ENCODE assay signal across 9 mouse cellular contexts in the genomic region with DNA sequence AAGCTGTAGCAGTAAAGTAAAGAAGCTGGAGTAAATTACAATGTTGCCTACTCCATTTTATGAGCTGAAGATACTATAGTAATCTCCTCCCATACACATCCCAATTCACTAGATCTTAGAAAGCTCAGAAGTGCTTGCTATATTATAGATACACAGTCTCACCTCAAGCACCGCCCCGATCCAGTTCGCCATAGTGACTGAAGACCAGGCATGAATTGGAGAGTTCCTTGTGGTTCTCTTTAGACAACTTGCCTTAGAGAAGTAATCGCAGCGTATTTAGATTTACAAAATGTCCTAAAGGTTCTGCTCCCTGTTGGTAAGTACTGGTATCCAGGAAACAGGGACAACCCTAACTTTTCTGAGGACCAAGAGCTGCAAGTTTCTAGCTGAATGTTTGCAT. TPM values are rescaled to one million over a fixed set of nuclear protein-coding genes. Genes with fewer than 3 reads are reported as not detected.
DNase-seq lines count a peak whose midpoint lies in the region; ATAC-seq lines count a peak whose summit lies in the region.
"Had no signal": no experiment of that assay in that cellular context is flagged by ENCODE, and none has a peak within 500 bp of the region (broad histone marks: within the 10 kb centered on the region; RNA-seq: fewer than 3 reads in every experiment).

No protein-coding gene starts in this region.

- H3K27ac ChIP-seq in neural tube, embryonic 11.5 days (ENCODE audit: low read depth, low read length), result no peak overlapping the region
- no peak overlapping the region for H3K27ac ChIP-seq in limb, embryonic 12.5 days
- no peak overlapping the region for H3K27ac ChIP-seq in stomach, embryonic 15.5 days

- WGBS in neural tube, embryonic 11.5 days, result 95% methylated on average over 5 of the region's 5 CpGs
- 93% methylated on average over 5 of the region's 5 CpGs for WGBS in limb, embryonic 12.5 days
- 90% methylated on average over 5 of the region's 5 CpGs for WGBS in stomach, embryonic 15.5 days

- peak; percentile 13 to 35 for DNase-seq in adrenal gland, adult (ENCODE audit: inconsistent age in 2 of 2, low spot score in 1 of 2)
- no peak for DNase-seq in adrenal gland, adult 2 months
- DNase-seq in neural tube, embryonic 11.5 days (ENCODE audit: low spot score), result no peak
- DNase-seq in neural tube, embryonic 10.5 days (ENCODE audit: extremely low spot score, low spot score), result no peak
- DNase-seq in adrenal gland, postnatal 10 days, result no peak
- DNase-seq in adrenal gland, postnatal 14 days, result no peak
- DNase-seq: kidney, adult 8-10 months had no signal

- H3K9ac ChIP-seq in neural tube, embryonic 11.5 days (ENCODE audit: low read length), result no peak overlapping the region
- no peak overlapping the region for H3K9ac ChIP-seq in limb, embryonic 12.5 days (replicated peaks)
- no peak overlapping the region for H3K9ac ChIP-seq in stomach, embryonic 15.5 days

- ATAC-seq in neural tube, embryonic 11.5 days (ENCODE audit: insufficient read depth, low FRiP score, low TSS enrichment), result no peak
- no peak for ATAC-seq in limb, embryonic 12.5 days (ENCODE audit: insufficient number of reproducible peaks, insufficient read depth, low FRiP score, low TSS enrichment, low read depth)
- no peak for ATAC-seq in stomach, embryonic 15.5 days (ENCODE audit: insufficient read depth, low FRiP score, low read depth)

- no peaks in the 10 kb centered on the region for H3K9me3 ChIP-seq in neural tube, embryonic 11.5 days (ENCODE audit: control insufficient read depth, low read length)
- no peaks in the 10 kb centered on the region for H3K9me3 ChIP-seq in limb, embryonic 12.5 days
- no peaks in the 10 kb centered on the region for H3K9me3 ChIP-seq in stomach, embryonic 15.5 days

- no peaks in the 10 kb centered on the region for H3K36me3 ChIP-seq in neural tube, embryonic 11.5 days (ENCODE audit: control insufficient read depth, insufficient read depth, low read length)
- H3K36me3 ChIP-seq in limb, embryonic 12.5 days, result peaks cover 10% of the 10 kb centered on the region
- H3K36me3 ChIP-seq in stomach, embryonic 15.5 days, result no peaks in the 10 kb centered on the region

- H3K27me3 ChIP-seq in neural tube, embryonic 11.5 days (ENCODE audit: control insufficient read depth, insufficient read depth, low read length), result no peaks in the 10 kb centered on the region
- H3K27me3 ChIP-seq in limb, embryonic 12.5 days, result no peaks in the 10 kb centered on the region
- H3K27me3 ChIP-seq in stomach, embryonic 15.5 days (replicated peaks), result no peaks in the 10 kb centered on the region

- H3K4me2 ChIP-seq in neural tube, embryonic 11.5 days (ENCODE audit: low read depth), result peak overlapping the region; percentile 63; the same call in 1 of the 2 replicates
- H3K4me2 ChIP-seq in limb, embryonic 12.5 days, result peak overlapping the region; percentile 79
- peak overlapping the region; percentile 68 for H3K4me2 ChIP-seq in stomach, embryonic 15.5 days

- peaks cover 11% of the 10 kb centered on the region for H3K4me1 ChIP-seq in neural tube, embryonic 11.5 days (ENCODE audit: control insufficient read depth, insufficient read depth, low read length)
- peaks cover 26% of the 10 kb centered on the region for H3K4me1 ChIP-seq in limb, embryonic 12.5 days (replicated peaks)
- H3K4me1 ChIP-seq in stomach, embryonic 15.5 days, result no peaks in the 10 kb centered on the region

- peak overlapping the region; percentile 73; the same call in 1 of the 2 replicates for H3K4me3 ChIP-seq in neural tube, embryonic 11.5 days (ENCODE audit: low read depth, low read length)
- peak overlapping the region; percentile 84; the same call in 1 of the 2 replicates for H3K4me3 ChIP-seq in limb, embryonic 12.5 days (replicated peaks)
- peak overlapping the region; percentile 89; the same call in 1 of the 2 replicates for H3K4me3 ChIP-seq in stomach, embryonic 15.5 days (replicated peaks)

RNA-seq across cellular contexts. Expression of gene Sp4, which starts 1.8 kb away (rescaled TPM):
- total RNA-seq in adrenal gland, adult 2 months (2021), result 1 to 10 TPM; 7.4 to 7.8 TPM
- 1.3 and 1.8 TPM in 2 replicates for polyA plus RNA-seq in adrenal gland, adult 2 months (2012; rRNA removed)
- 17.4 and 19.0 TPM in 2 replicates for polyA plus RNA-seq in neural tube, embryonic 11.5 days (2014; fragmentation: Nextera tagmentation; extraction: Ambion mirVana)
- polyA plus RNA-seq in limb, embryonic 12.5 days (2016; fragmentation: Nextera tagmentation; extraction: Ambion mirVana), result 14.5 and 17.1 TPM in 2 replicates
- 5.5 and 6.1 TPM in 2 replicates for polyA plus RNA-seq in stomach, embryonic 15.5 days (2015; fragmentation: Nextera tagmentation; extraction: Ambion mirVana)
- total RNA-seq in adrenal gland, postnatal 10 days (2021), result 1 to 10 TPM; 6.5 to 9.6 TPM
- 9.4 and 11.8 TPM in 2 replicates for total RNA-seq in adrenal gland, postnatal 14 days (2021)

Comparison
In these comparisons a context has a peak if more than half of its experiments do, and no peak if none do; other contexts are left out.
1. DNase-seq: peak in adrenal gland, adult (2 of 2); none in adrenal gland, adult 2 months (single experiment), neural tube, embryonic 11.5 days (single experiment), neural tube, embryonic 10.5 days (single experiment), adrenal gland, postnatal 10 days (single experiment) and adrenal gland, postnatal 14 days (single experiment).
2. Peak in every context shown above with its lines, with median percentiles within 50 percentile points of each other: H3K4me2 ChIP-seq and H3K4me3 ChIP-seq.